Mouse (Mus musculus): ENCODE measurements at regions not wholly inside any gene's neighbourhood (a gene's known extent, or its start where the extent isn't known, plus 50 kb on each side); places are given as distances from the start of the nearest gene placed in this dataset.
"Not testable (repeated sequence)": the region's sequence is repeated elsewhere in the genome, so short reads cannot be mapped to it uniquely, and the experiment has no call there.

DNA sequence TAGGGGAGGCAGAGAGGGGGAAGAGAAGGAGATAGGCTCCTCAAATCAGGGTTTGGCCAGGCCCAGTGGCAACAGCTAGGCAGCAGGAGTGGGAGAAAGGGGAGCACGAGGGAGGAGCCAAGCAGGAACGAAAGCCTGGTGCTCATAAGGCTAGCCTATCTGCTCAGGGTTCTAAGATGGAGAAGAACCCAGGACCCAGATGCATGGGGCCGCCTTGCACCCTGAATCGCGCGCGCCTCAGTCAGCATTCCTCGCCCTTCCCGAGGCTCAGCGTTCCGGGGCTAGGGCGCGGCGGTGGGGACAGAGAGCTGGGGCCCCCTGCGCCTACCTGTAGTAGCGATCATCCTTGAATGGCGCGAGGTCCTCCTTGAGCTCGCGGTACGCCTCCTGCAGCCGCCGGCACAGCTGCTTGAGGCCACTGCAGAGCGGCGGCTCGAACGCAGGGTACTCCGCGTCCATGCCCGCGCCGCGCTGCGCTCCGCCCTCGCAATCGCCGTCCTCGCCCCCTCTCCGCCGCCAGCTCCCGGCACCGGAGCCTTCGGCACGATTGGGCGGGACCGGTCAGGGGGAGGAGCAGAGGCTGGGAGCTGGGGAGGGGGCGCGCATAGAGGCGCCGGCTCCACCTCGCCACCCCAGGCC is 60.1 kb downstream of the Dynlt1b start:
- DNase-seq (ENCODE audit: low spot score) = peak; percentile 1

GRCm38 (mm10) chr17:6490565-6490935 is 60.6 kb downstream of the Dynlt1b start:
- DNase-seq (ENCODE audit: low spot score) = not testable (repeated sequence)

DNA sequence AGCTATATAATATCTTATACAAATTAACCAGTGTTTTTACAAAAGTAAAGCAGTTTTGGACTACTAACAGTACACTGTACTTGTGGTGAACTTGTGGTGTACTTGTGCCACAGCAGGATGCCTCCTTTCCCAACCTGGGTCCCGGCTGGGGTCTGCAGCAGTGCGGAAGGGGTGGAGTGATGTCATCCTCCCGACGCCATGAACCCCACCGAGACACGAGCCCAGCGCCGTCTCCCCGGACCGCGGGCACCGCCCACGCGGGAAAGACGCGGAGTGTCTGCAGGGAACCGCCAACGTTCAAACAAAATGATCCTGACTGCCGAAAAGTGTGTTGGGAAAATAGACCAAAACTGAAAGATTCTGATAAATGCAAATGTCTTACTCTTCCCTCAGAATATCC is 62.6 kb downstream of the Dynlt1b start:
- DNase-seq (ENCODE audit: low spot score) = peak; percentile 9

GRCm38 (mm10) chr17:6492950-6493349 is 63.0 kb downstream of the Dynlt1b start:
- peak; percentile 12 for DNase-seq (ENCODE audit: low spot score)

DNA sequence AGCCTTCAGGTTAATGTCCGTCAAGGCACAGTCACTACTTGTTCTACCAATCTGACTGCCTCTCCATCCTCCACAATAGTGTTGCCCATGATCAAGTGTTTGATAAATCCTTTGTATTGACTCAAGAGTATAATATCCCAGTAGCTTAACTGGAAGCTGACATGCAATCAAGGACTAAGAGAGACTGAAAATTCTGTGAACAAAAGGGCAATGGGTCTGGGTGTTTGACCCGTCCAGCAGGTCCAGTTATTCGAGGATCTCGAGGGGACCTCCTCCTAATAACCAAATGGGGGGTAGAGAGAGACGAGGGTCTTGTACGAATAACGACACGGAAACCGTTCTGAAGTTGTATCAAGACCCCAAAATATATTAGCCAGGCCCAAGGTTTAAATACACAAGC is 66.6 kb downstream of the Dynlt1b start:
- DNase-seq (ENCODE audit: low spot score) = not testable (repeated sequence)

DNA sequence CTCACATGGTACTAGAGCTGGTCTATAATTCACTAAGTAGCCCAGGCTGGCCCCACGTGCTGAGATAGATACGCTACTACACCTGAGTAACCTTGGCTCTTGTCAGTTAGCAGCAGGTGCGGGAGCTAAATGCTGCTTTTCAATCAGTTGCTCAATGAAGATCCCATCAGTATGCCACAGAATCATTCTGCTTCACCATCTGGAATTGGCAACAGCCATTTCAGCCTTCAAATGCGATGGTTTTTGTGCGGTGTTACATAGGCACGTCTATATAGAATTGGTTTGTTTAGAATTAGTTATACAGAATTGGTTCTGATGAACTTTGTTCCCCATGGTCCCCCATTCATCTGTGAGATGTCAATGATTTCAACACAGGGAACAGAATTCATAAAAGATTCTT is 72.8 kb downstream of the Dynlt1b start:
- DNase-seq (ENCODE audit: low spot score) = not testable (repeated sequence)

- DNase-seq (ENCODE audit: low spot score) = not testable (repeated sequence)
Observed at GRCm38 (mm10) chr17:6505896-6506295, 76.0 kb downstream of the Dynlt1b start.

- DNase-seq (ENCODE audit: low spot score) = not testable (repeated sequence)
Observed at GRCm38 (mm10) chr17:6515128-6515527, 85.2 kb downstream of the Dynlt1b start.

- not testable (repeated sequence) for DNase-seq (ENCODE audit: low spot score)
Observed at GRCm38 (mm10) chr17:6519107-6519506, 82.4 kb upstream of the Dynlt1c start.

DNA sequence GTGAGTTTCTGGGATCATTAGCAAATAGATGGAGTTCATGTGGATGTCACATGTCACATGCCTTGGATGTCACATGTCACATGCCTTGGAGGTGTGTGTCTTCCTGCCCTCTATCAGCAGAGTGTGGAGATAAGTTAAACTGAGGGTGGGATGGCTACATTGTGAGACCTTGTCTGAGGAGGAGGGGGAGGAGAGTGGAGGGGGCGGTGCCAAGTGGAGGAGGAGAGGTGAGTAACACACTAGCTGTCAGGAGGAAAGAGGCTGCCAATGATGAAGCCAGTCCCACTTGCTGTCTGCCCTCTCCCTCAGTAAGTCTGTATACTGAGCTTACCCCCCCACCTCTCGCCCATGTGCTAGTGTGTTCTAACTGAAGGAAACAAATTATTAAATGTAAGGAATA is 81.5 kb upstream of the Dynlt1c start:
- not testable (repeated sequence) for DNase-seq (ENCODE audit: low spot score)

DNA sequence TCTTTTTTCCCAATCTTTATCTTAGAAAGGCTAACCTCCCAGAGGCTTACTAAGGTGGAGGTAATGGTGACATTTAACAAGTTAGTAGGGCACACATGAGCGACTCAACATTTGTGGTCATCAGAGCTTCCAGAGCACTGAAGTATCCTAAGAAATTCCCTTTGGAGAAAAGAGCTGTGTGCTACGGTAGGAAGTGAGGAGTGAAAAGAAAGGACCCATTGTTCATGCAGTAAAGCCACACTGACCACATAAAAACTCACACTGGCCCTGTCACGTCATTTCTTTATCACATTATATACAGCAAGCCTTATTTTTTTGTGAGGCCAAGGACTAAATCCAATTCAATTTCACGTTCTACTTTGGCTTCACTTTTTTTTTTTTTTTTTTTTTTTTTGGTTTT is 80.7 kb upstream of the Dynlt1c start:
- DNase-seq (ENCODE audit: low spot score) = not testable (repeated sequence)

DNA sequence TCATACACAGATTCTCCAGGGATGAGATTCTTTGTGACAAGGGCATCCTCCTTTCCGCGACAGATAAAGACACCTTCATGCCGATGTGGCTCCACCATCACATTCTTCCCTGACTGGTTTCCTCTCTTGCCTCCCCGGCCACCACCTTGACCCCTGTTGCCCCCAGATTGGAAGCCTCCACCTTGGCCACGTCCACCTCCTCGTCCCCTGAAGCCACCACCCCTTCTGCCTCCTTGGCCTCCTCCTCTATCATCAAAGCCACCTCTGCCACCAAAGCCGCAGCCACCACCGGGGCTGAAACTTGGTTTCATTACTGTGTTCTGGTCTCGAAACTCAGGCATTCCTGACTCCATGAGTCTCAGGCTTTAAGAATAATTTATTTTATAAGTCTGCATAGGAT is 79.3 kb upstream of the Dynlt1c start:
- not testable (repeated sequence) for DNase-seq (ENCODE audit: low spot score)

- DNase-seq (ENCODE audit: low spot score) = not testable (repeated sequence)
Observed at GRCm38 (mm10) chr17:6538723-6539122, 62.7 kb upstream of the Dynlt1c start.

DNA sequence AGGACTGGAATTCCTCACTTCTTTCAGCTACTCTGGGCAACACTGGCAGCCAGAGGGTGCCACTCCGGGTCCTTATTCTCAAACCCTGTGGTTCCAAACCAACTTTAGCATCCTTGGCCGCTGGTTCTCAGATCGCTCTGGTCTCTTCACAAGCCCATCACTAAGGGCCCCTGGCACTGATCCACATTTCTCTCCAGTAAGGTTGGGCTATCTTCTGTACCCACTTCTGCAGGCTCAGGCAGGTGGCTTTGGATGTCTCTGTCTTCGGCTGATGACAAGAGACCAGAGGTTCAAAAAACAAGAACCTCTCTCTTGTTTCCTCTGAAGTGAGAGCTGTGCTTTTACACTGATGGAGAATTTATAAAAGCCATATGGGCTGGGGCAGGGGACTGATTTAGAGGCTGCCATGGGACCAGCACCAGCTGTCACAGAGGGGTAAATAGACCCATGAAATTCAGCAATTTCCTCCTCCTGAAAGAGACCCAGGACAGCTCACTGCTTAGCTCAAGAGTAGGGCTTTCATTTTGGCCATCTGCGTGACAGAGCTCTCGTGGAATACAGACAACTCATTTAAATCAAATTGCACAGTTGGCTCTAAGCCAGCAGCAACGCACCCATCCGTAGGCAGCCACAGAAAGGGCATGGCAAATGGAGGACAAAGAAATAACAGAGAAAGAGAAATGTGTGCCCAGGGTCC is 54.3 kb upstream of the Dynlt1c start:
- not testable (repeated sequence) for DNase-seq (ENCODE audit: low spot score)

DNA sequence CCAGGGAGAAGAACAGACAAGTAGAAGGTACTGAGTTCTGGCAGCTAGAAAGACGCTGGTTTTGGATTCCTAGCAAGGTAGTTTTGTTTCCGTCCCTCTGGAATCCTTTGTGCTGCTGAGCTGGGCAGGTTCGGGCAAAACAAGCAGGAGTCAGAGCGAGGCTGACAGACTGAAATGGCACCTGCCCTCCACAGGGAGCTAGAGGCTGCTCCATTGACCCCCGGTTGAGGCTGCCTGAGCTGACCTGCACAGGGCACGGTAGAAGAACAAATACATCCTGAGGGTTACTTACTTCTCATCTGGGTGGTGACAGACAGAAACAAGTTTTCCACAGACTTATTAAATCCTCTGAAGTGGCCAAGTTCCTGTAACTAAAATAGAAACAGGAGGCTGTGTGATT is 53.5 kb upstream of the Dynlt1c start:
- not testable (repeated sequence) for DNase-seq (ENCODE audit: low spot score)
